Mouse (Mus musculus): ENCODE results near the gene Csrp3. TPM values are rescaled to one million over a fixed set of nuclear protein-coding genes. Genes with fewer than 3 reads are reported as not detected.

Csrp3 gene
- polyA plus RNA-seq, 1 experiment from 2014 or later = 7.6 TPM

DNA sequence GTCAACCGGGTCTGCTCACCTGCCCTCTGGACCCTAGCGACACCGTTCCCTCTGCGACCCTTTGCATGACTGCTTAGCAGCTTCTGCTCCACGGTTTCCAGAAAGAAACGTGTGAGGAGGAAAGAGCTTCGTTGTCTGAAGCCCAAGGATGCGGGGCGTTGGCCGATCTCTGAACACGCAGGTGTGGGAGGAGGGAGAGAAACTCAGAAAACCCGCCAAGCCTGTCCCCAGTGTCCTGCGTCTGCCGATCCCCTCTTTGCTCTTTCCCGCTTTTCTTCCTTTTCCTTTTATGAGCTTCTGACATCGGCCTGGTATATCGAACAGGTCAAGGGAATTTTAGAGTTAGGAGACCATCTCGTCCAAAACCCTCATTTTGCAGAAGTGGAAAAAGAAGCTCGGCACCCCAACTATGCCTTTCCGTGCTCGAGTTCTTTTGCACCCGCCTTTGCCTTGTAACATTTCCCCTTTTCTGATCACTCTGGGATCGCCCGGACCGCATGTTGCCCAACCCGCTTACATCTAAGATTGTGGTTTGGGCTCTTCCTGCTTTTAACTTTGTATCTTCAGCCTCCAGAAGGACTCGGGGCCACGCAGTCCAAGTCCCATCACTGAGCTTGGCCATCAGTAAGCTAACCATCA, 34.3 kb upstream of the Csrp3 start:
- H3K9me3 ChIP-seq = no peaks in the 10 kb centered on the region
- peak overlapping the region; percentile 57 for H3K9ac ChIP-seq (replicated peaks)
- 2% methylated on average over 28 of the region's 28 CpGs for WGBS
- H3K36me3 ChIP-seq = peaks cover 13% of the 10 kb centered on the region; the same call in 1 of the 2 replicates
- H3K4me3 ChIP-seq (replicated peaks) = peak overlapping the region; percentile 83
- peaks cover 31% of the 10 kb centered on the region for H3K4me1 ChIP-seq (replicated peaks)
- H3K27ac ChIP-seq = peak overlapping the region; percentile 62; the same call in 1 of the 2 replicates
- H3K27me3 ChIP-seq = peaks cover 41% of the 10 kb centered on the region
- H3K4me2 ChIP-seq = peak overlapping the region; percentile 90
- no peak for ATAC-seq (ENCODE audit: insufficient number of reproducible peaks, insufficient read depth, low FRiP score, low TSS enrichment, low read depth)

DNA sequence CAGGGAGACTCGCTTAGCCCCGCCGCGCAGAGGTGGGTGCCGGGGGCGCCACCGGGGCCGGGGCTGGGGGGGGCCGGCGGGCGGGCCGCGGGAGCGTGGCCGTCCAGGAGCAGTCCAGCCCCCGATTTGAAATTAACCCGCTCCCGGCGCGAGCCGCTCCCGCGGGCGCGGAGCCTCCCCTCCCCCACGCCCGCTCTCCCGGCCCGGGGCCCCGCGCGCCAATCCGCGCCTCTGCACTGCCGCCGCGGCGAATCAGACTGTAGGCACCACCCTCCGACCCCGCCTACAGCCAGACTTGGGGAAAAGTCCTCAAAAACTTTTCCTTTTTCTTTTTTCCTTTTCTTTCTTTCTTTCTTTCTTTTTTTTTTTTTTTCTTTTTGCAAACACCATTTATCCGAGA, 33.7 kb upstream of the Csrp3 start, which contains the start of gene E2f8:
TSS of gene E2f8 (minus strand) at position 111 of the 400 bp plus-strand sequence.
- H3K9me3 ChIP-seq = no peaks in the 10 kb centered on the region
- H3K9ac ChIP-seq (replicated peaks) = peak within 1 kb of the TSS; percentile 88
- peaks cover 35% of the 10 kb centered on the region for H3K27me3 ChIP-seq
- WGBS = 2% methylated on average over 36 of the region's 41 CpGs
- H3K36me3 ChIP-seq = peaks cover 16% of the 10 kb centered on the region; the same call in 1 of the 2 replicates
- peaks cover 31% of the 10 kb centered on the region for H3K4me1 ChIP-seq (replicated peaks)
- peak within 1 kb of the TSS; percentile 90 for H3K4me2 ChIP-seq
- ATAC-seq (ENCODE audit: insufficient number of reproducible peaks, insufficient read depth, low FRiP score, low TSS enrichment, low read depth) = peak; percentile 78
- H3K27ac ChIP-seq = peak within 1 kb of the TSS; percentile 91
- H3K4me3 ChIP-seq (replicated peaks) = peak within 1 kb of the TSS; percentile 83

DNA sequence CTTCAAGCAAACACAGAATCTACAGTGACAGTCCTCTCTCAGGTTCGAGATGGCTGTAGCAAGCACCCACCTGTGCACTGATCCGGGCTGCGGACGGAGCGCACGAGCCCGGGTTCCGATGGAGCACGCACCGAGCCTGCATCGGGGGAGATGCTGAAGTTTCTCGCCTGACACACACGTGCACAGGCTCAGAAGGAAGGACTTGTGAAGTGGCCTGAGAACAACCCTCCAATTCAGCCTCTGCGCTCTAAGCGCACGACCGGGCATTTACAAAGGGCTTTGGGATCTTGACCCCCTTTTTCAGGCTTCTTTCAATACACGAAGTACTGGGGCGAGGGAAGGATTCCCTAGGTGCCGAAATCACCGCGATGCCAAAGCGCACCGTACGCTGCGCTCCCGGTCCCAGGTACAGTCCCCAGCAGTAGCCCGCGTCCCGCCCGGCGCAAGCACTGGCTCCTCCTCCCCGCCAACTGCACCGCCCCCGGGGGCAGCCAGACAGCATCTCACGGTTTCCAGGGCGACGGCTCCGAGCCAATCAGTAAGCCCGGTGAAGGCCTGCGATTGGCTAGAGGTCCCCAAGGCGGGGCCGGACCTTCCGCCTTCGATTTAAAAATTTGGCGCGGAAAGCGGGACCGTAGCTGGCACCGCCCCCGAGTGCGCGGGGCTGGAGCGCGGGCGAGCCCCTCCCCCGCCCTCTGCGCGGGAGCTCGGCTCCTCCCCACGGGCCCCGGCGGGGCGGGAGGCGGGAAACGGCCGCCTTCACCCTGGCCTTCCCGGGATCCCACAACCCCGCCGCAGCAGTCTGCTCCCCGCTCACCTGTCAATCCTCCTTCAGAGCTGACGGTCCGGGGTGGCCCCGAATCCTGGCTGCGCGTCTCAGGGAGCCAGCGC, 33.0 kb upstream of the Csrp3 start:
- H3K4me1 ChIP-seq (replicated peaks) = peaks cover 31% of the 10 kb centered on the region
- under 1% methylated on average over 76 of the region's 77 CpGs for WGBS
- peak; percentile 96 for ATAC-seq (ENCODE audit: insufficient number of reproducible peaks, insufficient read depth, low FRiP score, low TSS enrichment, low read depth)
- peak overlapping the region; percentile 88 for H3K9ac ChIP-seq (replicated peaks)
- peak overlapping the region; percentile 90 for H3K4me2 ChIP-seq
- no peaks in the 10 kb centered on the region for H3K9me3 ChIP-seq
- peak overlapping the region; percentile 83 for H3K4me3 ChIP-seq (replicated peaks)
- peak overlapping the region; percentile 91 for H3K27ac ChIP-seq
- peaks cover 31% of the 10 kb centered on the region for H3K27me3 ChIP-seq
- H3K36me3 ChIP-seq = peaks cover 20% of the 10 kb centered on the region; the same call in 1 of the 2 replicates

DNA sequence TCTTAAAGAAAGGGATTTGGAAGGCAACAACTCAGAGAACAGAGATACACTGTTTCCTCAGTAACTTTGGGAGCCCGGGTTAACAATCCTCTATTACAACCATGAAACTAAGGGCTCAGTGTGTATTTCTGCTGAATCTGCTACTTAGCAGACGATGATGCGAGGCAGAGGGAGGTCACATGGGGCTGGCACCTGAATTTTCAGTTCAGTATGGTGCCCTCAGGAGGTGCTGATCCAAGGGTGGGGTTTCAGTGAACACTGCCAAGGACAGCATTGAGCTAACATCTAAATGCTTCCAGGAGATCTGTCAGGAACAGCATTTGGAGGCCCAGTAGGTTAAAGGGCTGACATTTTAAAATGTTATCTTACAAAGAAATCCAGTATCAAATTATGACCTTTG, 31.7 kb upstream of the Csrp3 start:
- H3K4me2 ChIP-seq = peak overlapping the region; percentile 51
- H3K36me3 ChIP-seq = peaks cover 32% of the 10 kb centered on the region
- H3K9me3 ChIP-seq = no peaks in the 10 kb centered on the region
- peaks cover 20% of the 10 kb centered on the region for H3K27me3 ChIP-seq
- H3K27ac ChIP-seq = no peak overlapping the region
- ATAC-seq (ENCODE audit: insufficient number of reproducible peaks, insufficient read depth, low FRiP score, low TSS enrichment, low read depth) = no peak
- H3K4me1 ChIP-seq (replicated peaks) = peaks cover 31% of the 10 kb centered on the region
- 65% methylated on average over 3 of the region's 3 CpGs for WGBS
- H3K9ac ChIP-seq (replicated peaks) = no peak overlapping the region
- peak overlapping the region; percentile 21 for H3K4me3 ChIP-seq (replicated peaks)

DNA sequence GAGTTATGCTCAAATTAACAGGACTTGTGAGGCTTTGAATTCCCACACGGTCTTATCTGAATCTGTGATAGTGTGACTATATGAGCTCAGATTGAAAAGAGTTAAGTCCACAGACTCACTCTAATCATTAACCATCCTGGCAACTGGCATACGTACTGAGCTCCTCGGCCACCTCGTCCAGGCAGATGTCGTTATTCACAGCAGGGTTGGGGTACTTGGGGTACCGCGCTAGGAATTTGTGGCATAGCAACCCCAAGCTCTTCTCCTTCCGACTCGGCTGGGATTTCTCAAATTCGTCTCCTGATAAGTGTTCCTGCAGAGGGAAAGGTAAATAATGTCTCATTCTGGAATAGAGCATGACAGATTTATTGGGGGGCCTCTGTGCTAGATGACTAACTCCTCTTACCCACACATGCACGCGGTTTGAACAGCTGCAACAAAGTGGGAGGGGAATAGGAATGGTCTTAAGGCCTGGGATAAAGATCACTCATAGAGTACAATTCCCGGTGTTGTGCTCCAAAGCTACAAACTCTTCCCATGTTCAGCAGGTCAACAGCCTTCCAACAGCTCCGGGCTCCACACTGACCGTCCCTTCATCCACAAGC, 30.1 kb upstream of the Csrp3 start:
- peaks cover 48% of the 10 kb centered on the region for H3K36me3 ChIP-seq
- WGBS = 70% methylated on average over 15 of the region's 15 CpGs
- peak overlapping the region; percentile 8; the same call in 1 of the 2 replicates for H3K4me2 ChIP-seq
- H3K4me3 ChIP-seq (replicated peaks) = no peak overlapping the region
- no peaks in the 10 kb centered on the region for H3K9me3 ChIP-seq
- peaks cover 8% of the 10 kb centered on the region for H3K27me3 ChIP-seq
- ATAC-seq (ENCODE audit: insufficient number of reproducible peaks, insufficient read depth, low FRiP score, low TSS enrichment, low read depth) = no peak
- peak overlapping the region; percentile 56; the same call in 1 of the 2 replicates for H3K27ac ChIP-seq
- no peak overlapping the region for H3K9ac ChIP-seq (replicated peaks)
- H3K4me1 ChIP-seq (replicated peaks) = peaks cover 25% of the 10 kb centered on the region

DNA sequence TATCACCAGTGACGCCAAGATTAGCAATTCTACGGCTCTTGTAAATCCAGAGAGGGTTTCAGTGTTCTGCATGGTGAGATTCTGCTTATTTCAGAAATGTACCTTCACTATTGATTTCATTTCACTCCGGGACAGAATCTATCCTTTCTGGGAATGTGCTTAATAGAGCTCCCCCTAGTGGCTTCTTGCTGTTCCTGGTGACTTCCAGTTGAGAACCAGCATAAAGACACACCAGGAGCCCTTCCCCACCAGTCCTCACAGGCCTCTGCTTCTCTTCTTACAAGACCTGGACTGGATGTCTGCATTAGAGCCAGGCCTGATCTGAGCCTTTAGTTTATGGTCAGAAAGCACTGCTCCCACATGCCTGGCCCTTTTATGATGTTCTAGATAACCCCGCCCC, 28.7 kb upstream of the Csrp3 start:
- 74% methylated on average over 4 of the region's 4 CpGs for WGBS

DNA sequence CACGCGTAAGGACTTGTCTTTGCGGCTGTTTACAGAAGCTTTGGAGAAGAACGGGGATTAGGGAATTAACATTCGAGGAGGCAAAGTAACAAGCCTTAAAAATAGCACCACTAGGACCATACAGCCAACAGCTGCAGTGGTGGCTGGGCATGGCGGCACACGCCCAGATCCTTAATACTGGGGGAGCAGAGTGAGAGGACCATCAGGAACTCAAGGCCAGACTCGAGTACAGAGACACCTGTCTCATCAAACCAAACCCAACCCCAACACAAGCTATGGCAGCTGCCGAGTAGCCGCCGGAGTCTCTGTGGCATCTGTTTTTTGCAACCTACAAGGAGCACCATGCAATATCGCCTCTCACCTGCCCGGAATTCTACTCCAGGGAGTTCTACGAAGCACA, 27.3 kb upstream of the Csrp3 start:
- Histone ChIP-seq H3K9ac (replicated peaks) (no peak overlapping the region), H3K27ac (no peak overlapping the region), H3K36me3 (peaks cover 76% of the 10 kb centered on the region), H3K4me3 (replicated peaks) (no peak overlapping the region), H3K27me3 (no peaks in the 10 kb centered on the region), H3K9me3 (no peaks in the 10 kb centered on the region), H3K4me1 (replicated peaks) (peaks cover 19% of the 10 kb centered on the region), H3K4me2 (no peak overlapping the region)
- no peak for ATAC-seq (ENCODE audit: insufficient number of reproducible peaks, insufficient read depth, low FRiP score, low TSS enrichment, low read depth)
- 89% methylated on average over 14 of the region's 14 CpGs for WGBS

More for the DNA sequence above, 28.7 kb upstream of the Csrp3 start:
- no peak for ATAC-seq (ENCODE audit: insufficient number of reproducible peaks, insufficient read depth, low FRiP score, low TSS enrichment, low read depth)
- Histone ChIP-seq H3K4me3 (replicated peaks) (no peak overlapping the region), H3K27ac (no peak overlapping the region), H3K4me1 (replicated peaks) (peaks cover 23% of the 10 kb centered on the region), H3K9ac (replicated peaks) (no peak overlapping the region), H3K9me3 (no peaks in the 10 kb centered on the region), H3K27me3 (no peaks in the 10 kb centered on the region), H3K36me3 (peaks cover 62% of the 10 kb centered on the region), H3K4me2 (no peak overlapping the region)

DNA sequence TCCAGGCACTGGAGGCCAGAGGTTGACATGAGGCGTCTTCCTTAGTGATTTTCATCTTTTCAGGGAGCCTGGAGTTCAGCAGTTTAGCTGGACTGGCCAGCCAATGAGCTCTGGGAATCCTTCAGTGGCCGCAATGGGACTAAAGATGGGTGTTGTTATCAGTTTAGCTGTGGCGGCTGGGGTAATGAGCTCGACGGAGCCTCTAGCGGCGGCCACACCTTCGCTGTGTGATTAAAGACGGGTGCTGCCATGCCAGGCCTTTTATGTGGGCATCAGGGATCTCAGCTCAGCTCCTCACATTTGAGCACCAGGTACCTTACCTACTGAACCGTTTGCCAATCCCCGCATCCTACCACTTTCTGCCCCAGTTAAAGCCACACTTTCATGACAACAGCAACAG, 23.5 kb upstream of the Csrp3 start:
- Histone ChIP-seq H3K9me3 (no peaks in the 10 kb centered on the region), H3K36me3 (peaks cover 98% of the 10 kb centered on the region), H3K27ac (no peak overlapping the region), H3K4me1 (replicated peaks) (no peaks in the 10 kb centered on the region), H3K4me2 (no peak overlapping the region), H3K27me3 (no peaks in the 10 kb centered on the region), H3K9ac (replicated peaks) (no peak overlapping the region), H3K4me3 (replicated peaks) (no peak overlapping the region)
- no peak for ATAC-seq (ENCODE audit: insufficient number of reproducible peaks, insufficient read depth, low FRiP score, low TSS enrichment, low read depth)
- WGBS = 90% methylated on average over 11 of the region's 11 CpGs

DNA sequence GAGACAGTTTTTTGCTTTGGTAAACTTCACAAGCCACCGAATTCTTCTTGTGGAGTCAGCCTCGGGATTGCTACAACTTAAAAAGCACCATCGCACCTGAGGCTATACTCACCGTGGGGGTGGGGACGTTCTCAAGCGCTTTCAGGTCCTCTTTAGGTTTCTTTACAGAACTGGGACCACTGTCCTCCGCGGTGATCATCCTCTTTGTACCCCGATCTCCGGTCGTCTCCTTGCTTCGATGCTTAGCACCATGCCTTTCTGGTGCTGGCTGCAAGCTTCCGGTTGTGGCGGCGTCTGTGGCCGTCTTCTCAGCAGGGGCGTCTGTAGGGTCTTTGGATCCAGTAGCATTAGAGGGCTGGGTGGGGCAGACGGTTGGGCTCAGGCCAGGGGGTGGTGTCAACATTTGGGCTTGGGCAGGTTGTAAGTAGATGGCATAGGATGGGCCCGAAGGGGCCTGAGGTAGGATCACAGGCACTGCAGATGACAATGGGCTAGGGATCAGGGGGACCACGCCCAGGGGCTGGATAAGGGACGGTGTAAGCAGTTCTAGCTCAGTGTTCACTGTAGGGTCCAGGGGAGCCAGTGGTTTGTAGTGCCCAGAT, 22.8 kb upstream of the Csrp3 start:
- Histone ChIP-seq H3K36me3 (peaks cover 99% of the 10 kb centered on the region), H3K27ac (no peak overlapping the region), H3K4me2 (no peak overlapping the region), H3K27me3 (no peaks in the 10 kb centered on the region), H3K4me1 (replicated peaks) (no peaks in the 10 kb centered on the region), H3K4me3 (replicated peaks) (no peak overlapping the region), H3K9ac (replicated peaks) (no peak overlapping the region), H3K9me3 (no peaks in the 10 kb centered on the region)
- ATAC-seq (ENCODE audit: insufficient number of reproducible peaks, insufficient read depth, low FRiP score, low TSS enrichment, low read depth) = no peak
- 92% methylated on average over 21 of the region's 21 CpGs for WGBS

DNA sequence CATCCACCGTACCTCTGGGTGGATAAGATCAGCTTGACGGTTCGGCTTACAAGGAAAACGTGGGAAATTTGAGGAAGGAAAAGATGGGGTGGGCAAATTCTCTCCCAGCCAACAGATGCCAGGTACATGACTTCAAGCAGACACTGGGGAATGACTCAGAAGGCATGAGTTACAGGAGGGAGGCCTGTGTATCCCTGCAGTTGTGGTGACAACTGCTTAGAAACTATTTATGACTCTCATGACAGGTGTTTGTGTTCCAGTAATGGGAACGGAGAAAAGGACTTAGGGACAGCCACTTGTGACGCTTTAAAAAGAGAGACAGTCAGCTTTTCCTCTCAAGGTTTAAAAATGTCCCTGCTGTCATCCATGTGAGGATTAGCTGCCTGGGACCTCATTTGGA, 22.3 kb upstream of the Csrp3 start:
- H3K9me3 ChIP-seq = no peaks in the 10 kb centered on the region
- no peak overlapping the region for H3K27ac ChIP-seq
- H3K4me2 ChIP-seq = no peak overlapping the region
- H3K4me3 ChIP-seq (replicated peaks) = no peak overlapping the region
- whole genome bisulfite sequencing = 84% methylated on average over 6 of the region's 6 CpGs
- no peak overlapping the region for H3K9ac ChIP-seq (replicated peaks)
- H3K36me3 ChIP-seq = peaks cover 99% of the 10 kb centered on the region
- H3K4me1 ChIP-seq (replicated peaks) = no peaks in the 10 kb centered on the region
- H3K27me3 ChIP-seq = no peaks in the 10 kb centered on the region
- ATAC-seq (ENCODE audit: insufficient number of reproducible peaks, insufficient read depth, low FRiP score, low TSS enrichment, low read depth) = no peak

DNA sequence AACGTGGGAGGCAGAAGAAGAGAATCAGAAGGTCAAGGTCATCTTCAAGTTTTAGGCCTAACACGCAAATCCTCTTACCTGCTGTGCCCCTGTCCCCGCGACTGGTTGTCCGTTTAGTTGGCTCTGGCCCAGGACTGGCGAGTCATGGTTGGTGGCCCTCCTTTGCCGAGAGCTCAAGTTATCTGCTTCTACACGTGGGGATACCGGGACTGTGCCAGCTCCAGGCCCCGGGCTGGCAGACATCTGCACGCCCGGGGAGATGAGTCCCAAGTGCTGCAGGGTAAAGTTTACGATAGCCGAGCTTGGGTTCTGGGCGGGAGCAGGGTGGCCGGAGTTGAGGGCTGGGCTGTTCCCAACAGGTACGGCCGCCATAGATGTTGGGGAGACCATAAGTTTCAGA, 19.7 kb upstream of the Csrp3 start:
- H3K4me1 ChIP-seq (replicated peaks) = no peaks in the 10 kb centered on the region
- H3K27me3 ChIP-seq = no peaks in the 10 kb centered on the region
- H3K27ac ChIP-seq = no peak overlapping the region
- no peak overlapping the region for H3K4me2 ChIP-seq
- WGBS = 96% methylated on average over 18 of the region's 18 CpGs
- no peak overlapping the region for H3K4me3 ChIP-seq (replicated peaks)
- H3K36me3 ChIP-seq = peaks cover 75% of the 10 kb centered on the region
- no peak overlapping the region for H3K9ac ChIP-seq (replicated peaks)
- no peak for ATAC-seq (ENCODE audit: insufficient number of reproducible peaks, insufficient read depth, low FRiP score, low TSS enrichment, low read depth)
- H3K9me3 ChIP-seq = no peaks in the 10 kb centered on the region

Data from limb, embryonic 12.5 days (tissue).